Comparison of ENCODE assay signal across 8 mouse cellular contexts in the genomic region with DNA sequence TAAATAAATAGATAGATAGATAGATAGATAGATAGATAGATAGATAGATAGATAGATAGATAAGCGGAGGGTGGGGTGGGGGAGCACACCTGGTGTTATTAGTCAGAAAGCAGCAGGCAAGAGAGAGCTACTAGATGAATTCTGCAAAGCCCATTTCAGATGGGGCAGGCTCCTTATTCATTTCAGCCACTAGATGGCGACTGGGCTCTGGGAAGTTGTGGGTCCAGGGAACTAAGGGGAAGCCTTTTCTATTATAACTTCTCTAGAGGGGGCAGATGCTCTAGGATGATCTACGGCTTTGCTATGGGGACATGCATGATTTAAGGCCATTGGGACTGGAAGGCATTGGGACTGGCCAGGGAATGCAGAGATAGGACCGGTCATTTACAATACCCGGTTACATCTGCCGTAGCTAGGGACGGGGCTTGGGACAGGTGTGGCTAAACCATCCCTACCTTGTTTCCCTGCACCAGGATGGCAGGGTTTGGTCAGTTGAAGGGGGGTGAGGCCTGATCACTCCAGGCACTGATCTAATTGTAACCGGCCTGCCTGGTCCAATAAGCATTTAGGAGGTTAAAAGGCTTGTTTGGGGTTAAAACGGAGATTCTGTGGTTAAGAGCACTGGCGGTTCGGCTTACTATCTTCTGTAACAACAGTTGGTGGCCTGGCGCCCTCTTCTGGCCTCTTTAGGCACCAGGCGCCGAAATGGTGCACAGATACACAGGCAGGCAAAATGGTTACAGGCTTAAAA. TPM values are rescaled to one million over a fixed set of nuclear protein-coding genes. Genes with fewer than 3 reads are reported as not detected.
A peak's percentile ranks its signal among the peaks of the same experiment; 100 is the strongest.
DNase-seq lines count a peak whose midpoint lies in the region; ATAC-seq and TF ChIP-seq lines count a peak whose summit lies in the region.

No protein-coding gene starts in this region.

- peak; percentile 58; the same call in 1 of the 2 replicates for ATAC-seq in heart, postnatal 0 days (ENCODE audit: insufficient read depth, low read depth)
- peak; percentile 92 for ATAC-seq in megakaryocyte progenitor cell, adult 5-6 weeks (replicated peaks; ENCODE audit: poor library complexity)

- no peaks in the 10 kb centered on the region for H3K36me3 ChIP-seq in heart, postnatal 0 days (replicated peaks; ENCODE audit: control insufficient read depth, insufficient read depth, low read length)

- no peaks in the 10 kb centered on the region for H3K4me1 ChIP-seq in heart, postnatal 0 days (ENCODE audit: control insufficient read depth, insufficient read depth)

- TF ChIP-seq CTCF in heart, postnatal 0 days (IDR thresholded peaks at IDR 0.05; ENCODE audit: low read depth), result peak; percentile 80

- DNase-seq in layer of hippocampus, adult 11-12 months (ENCODE audit: low spot score), result peak; percentile 55
- DNase-seq in layer of hippocampus, adult 9-11 months, result no peak
- DNase-seq in adrenal gland, adult (ENCODE audit: inconsistent age in 2 of 2, low spot score in 1 of 2), result peak; percentile 64 to 85
- peak; percentile 70 for DNase-seq in embryo, embryonic 9.5 days (ENCODE audit: extremely low spot score)
- peak; percentile 67 for DNase-seq in heart, postnatal 0 days (ENCODE audit: low spot score)
- peak; percentile 64 to 76 for DNase-seq in layer of hippocampus, postnatal 10 days (ENCODE audit: low spot score in 2 of 2)
- DNase-seq in spleen, postnatal 14 days (ENCODE audit: low spot score in 2 of 2), result peak; percentile 28 to 51

- no peak overlapping the region for H3K9ac ChIP-seq in heart, postnatal 0 days (replicated peaks; ENCODE audit: low read depth, low read length)

- no peak for TF ChIP-seq EP300 in heart, postnatal 0 days (IDR thresholded peaks at IDR 0.05; ENCODE audit: low read depth)

- WGBS in heart, postnatal 0 days, result 10% methylated on average over 14 of the region's 14 CpGs

- H3K27me3 ChIP-seq in heart, postnatal 0 days (ENCODE audit: control insufficient read depth, insufficient read depth, low read length), result peaks cover 5% of the 10 kb centered on the region

- no peaks in the 10 kb centered on the region for H3K9me3 ChIP-seq in heart, postnatal 0 days (replicated peaks; ENCODE audit: control insufficient read depth, low read length)

- peak overlapping the region; percentile 30; the same call in 1 of the 2 replicates for H3K4me2 ChIP-seq in heart, postnatal 0 days (ENCODE audit: low read depth, low read length)

- H3K4me3 ChIP-seq in heart, postnatal 0 days (ENCODE audit: low read depth, low read length), result no peak overlapping the region

- no peak overlapping the region for H3K27ac ChIP-seq in heart, postnatal 0 days (ENCODE audit: low read depth)

RNA-seq across cellular contexts. Expression of a gene that starts 7.2 kb away (rescaled TPM):
- total RNA-seq in heart, postnatal 0 days (2014; rRNA removed; ENCODE audit: low replicate concordance), result not detected in 2 replicates
- 0.05 TPM in 1 of 2 replicates, not detected in the other for polyA plus RNA-seq in heart, postnatal 0 days (2015; fragmentation: Nextera tagmentation; extraction: Ambion mirVana)
- 1 to 10 TPM; 4.1 to 4.5 TPM for total RNA-seq in layer of hippocampus, postnatal 10 days (2021)
- total RNA-seq in megakaryocyte progenitor cell, adult 5-6 weeks (2015), result 0.10 TPM in 2 replicates
- total RNA-seq in megakaryocyte progenitor cell, adult 5-6 weeks (2017), result not detected in 2 replicates

RNA-seq across cellular contexts. Expression of a gene that starts 45.9 kb away (rescaled TPM):
- total RNA-seq in heart, postnatal 0 days (2014; rRNA removed; ENCODE audit: low replicate concordance), result 28.2 and 35.5 TPM in 2 replicates
- 53.0 and 54.8 TPM in 2 replicates for polyA plus RNA-seq in heart, postnatal 0 days (2015; fragmentation: Nextera tagmentation; extraction: Ambion mirVana)
- total RNA-seq in layer of hippocampus, postnatal 10 days (2021), result 100 to 1,000 TPM; 117 to 126 TPM
- 94.9 and 95.4 TPM in 2 replicates for total RNA-seq in megakaryocyte progenitor cell, adult 5-6 weeks (2015)
- total RNA-seq in megakaryocyte progenitor cell, adult 5-6 weeks (2017), result 139 and 176 TPM in 2 replicates
